Mouse (Mus musculus): Measurements from ENCODE around the gene Gm45753. TPM values are rescaled to one million over a fixed set of nuclear protein-coding genes. Genes with fewer than 3 reads are reported as not detected.

The Gm45753 gene
- polyA plus RNA-seq, 1 experiment, result not detected

DNA sequence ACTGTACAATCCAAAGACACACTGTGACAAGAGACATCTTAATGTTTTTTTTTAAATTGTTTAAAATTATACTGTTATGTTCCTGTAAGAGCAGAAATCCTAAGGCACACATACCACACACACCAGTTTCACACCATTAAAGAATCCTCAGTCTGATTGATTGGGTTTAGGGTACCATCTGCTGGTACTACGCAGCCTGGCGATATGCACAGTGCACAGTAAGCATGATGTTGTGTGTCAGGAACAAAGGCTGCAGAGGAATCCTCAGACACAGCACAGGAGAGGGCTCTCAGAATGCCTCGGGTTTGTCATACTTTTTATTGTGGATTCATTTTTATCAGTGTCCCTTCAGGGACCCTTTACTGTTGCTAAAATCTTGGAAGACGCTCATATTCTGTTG is 33.9 kb downstream of the Gm45753 start:
- DNase-seq (ENCODE audit: low spot score), result no peak

DNA sequence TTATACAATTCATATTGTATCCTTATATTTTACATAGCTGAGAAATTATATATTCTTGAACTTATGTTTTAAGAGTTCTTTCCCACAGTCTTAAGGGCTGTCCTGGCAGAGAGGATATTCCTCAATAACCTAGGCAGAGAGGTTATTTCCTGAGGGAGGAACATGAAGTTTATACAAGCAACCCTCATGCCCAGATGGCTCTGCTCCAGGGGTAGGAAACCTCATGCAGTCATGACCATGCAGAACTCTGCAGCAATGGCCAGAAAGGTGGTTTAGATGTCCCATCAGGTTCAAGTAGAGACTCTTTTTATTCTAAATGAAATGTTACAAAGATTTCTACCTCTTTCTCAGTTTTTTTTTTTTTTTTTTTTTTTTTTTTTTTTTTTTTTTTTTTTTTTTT is 39.2 kb downstream of the Gm45753 start:
- DNase-seq (ENCODE audit: low spot score), result no peak

GRCm38 (mm10) chr8:45268485-45268884 is 39.8 kb downstream of the Gm45753 start:
- no peak for DNase-seq (ENCODE audit: low spot score)

DNA sequence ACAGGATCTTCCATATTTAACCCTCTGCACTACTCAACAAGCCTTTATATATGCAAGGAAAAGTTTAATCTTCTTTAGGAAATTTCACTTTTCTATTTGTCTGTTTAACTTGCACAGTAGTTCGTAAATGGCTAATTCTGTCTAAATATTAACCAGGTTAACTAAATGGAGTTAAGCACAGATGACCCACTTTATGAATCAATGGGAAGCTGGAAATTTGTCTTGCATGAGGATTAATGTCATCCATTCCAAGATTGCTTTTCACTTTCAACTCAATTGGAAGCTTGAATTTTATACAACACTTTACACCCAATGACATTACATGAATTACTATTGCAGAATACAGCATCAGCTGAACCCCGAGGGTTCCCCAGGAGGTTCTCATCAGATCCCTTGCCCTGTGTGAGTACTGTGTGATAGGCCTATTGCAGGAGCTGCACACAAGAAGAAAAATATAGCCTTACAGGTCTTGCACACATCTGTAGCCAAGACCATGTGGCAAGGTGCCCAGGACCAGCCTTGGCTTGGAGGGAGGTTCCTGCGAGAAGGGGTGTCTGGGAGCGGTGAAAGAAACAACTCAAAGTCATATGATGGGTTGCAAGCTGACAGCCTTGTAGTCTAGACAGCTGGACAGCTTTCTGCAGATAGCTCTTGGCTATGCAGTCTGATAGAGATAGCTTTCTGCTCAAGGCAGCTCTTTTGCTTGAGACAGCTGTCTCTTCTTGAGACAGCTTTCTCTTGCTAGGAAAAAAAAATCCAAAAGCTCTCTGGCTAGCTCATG is 40.5 kb downstream of the Gm45753 start:
- DNase-seq (ENCODE audit: low spot score), result no peak

DNA sequence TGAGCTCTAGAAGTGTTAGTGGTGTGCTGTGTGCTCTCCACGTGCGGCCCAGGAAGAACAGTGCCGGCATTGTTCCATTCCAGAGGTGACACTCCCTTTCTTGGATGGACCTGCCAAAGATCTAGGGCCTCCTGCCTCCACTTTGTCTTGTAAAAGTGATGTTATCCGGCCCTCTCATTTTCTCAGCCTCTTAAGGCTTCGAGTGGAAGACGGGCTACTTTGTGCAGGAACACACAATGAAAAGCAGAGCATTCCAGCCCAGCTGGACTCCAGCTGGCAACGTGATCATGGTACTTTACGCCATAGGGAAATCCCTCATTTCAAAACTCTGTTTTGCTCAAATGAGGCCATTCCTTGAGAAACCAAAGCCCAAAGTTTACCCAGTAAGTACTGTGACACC is 41.3 kb downstream of the Gm45753 start:
- no peak for DNase-seq (ENCODE audit: low spot score)

DNA sequence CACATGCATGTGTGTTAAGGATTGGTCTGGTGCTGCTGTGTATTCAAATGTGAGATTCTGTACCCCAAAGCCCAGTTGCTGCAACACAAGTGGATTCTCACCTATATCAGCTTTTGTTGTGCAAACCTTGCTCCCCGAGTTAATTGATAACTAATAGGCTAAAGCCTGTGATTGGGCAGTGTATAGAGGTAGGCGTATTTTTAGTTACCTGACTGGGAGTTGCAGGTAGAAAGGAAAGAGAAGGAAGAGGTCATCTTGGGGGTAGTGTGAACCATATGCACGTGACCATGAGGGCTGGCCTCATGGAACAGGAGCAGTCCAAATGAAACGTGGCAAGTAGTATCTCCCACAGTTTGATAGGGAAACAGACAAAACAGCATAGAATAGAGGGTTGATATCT is 43.3 kb downstream of the Gm45753 start:
- no peak for DNase-seq (ENCODE audit: low spot score)

DNA sequence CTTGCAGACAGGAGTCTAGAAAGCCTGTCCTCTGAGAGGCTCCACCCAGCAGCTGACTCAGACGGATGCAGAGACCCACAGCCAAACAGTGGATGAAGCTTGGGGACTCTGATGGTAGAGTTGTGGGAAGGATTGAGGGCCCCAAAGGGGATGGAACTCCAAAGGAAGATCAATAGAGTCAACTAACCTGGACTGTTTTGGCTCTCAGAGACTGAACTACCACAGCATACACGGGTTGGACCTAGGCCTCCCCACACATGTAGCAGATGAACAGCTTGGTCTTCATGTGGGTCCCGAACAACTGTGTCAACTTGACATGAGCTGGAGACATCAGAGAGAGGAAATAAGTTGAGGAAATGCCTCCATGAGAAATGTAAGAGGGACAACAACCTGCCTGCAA is 45.4 kb downstream of the Gm45753 start:
- DNase-seq (ENCODE audit: low spot score), result no peak

DNA sequence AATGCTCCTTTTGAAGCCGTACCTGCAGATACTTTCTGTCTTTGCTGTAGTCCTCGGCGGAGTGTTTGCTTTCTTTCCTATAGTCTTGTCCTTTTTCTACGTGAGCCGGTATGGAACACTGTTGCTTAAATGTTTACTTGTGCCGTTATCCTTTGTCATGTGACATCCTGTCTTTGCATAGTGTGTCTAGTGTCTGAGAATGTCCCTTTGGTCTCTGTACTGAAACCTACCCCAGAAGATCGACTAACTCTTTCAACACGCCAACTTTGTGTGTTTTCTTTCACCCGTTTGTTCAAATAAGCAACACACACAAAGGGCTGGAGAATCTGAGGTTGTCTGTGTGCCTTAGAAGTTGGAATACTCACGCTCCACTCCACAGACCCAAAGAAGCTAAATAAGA is 46.3 kb downstream of the Gm45753 start, which contains the start of gene F11:
F11 (minus strand) TSS at position 112 of the 400 bp plus-strand sequence.
- DNase-seq (ENCODE audit: low spot score), result no peak

- no peak for DNase-seq (ENCODE audit: low spot score)
Observed at GRCm38 (mm10) chr8:45258421-45258820, 49.8 kb downstream of the Gm45753 start.

- DNase-seq (ENCODE audit: low spot score), result no peak
Observed at GRCm38 (mm10) chr8:45255040-45255439, 53.2 kb downstream of the Gm45753 start.

- no peak for DNase-seq (ENCODE audit: low spot score)
Observed at GRCm38 (mm10) chr8:45254194-45254842, 53.9 kb downstream of the Gm45753 start.

DNA sequence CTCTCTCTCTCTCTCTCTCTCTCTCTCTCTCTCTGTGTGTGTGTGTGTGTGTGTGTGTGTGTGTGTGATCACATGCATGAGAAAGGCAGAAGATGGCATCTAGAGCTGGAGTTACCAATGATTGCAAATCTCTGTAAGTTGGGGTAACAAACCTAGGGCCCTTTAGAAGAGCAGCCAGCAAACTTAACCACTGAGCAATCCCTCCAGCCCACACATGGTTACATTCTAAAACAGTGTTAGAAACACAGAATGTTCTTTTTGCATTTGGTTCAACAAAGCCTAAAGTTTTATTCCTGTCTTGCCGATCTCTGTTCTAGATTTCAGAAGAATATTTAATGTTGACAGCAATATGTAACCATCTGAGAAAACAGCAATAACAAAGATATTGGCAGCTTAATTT is 54.7 kb downstream of the Gm45753 start:
- no peak for DNase-seq (ENCODE audit: low spot score)

- no peak for DNase-seq (ENCODE audit: low spot score)
Observed at GRCm38 (mm10) chr8:45253111-45253510, 55.2 kb downstream of the Gm45753 start.

GRCm38 (mm10) chr8:45246307-45246706 is 62.0 kb downstream of the Gm45753 start:
- no peak for DNase-seq (ENCODE audit: low spot score)

DNA sequence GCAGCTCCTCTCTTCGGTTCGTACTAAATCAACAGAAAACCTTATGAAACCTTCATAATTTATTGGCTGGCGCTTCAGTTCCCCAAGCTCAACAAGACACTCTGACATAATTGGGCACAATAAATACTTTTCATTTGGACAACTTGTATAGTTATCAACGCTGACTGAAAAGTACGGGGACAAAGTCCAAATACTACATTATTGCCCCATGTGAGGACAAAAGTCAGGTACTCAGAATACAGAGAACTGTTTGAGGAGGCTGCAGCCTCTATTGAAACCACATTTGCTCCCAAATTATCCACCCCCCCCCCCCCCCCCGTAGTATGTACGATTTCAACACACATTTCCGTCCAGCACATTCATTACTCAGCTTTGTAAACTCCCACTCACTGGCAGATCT is 68.9 kb downstream of the Gm45753 start:
- no peak for DNase-seq (ENCODE audit: low spot score)

DNA sequence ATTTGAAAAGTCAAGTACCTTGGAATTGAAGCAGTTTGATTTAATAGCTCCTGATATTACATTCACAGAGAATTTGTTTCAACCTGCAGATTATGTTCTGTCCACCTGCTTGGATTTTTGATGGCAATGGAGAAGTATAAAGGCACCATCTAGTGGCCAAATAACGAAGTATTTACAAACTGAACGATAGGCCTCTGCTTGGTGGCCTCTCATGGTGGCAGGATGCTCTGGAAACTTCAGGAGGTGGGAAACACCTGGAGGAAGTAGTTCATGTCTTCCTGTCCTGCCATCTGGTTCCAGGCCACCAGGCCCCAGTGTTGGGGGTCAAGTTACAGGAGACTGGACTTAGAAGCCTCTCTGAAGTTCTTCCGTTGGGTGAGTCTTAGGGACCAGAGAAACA is 70.0 kb downstream of the Gm45753 start:
- no peak for DNase-seq (ENCODE audit: low spot score)

DNA sequence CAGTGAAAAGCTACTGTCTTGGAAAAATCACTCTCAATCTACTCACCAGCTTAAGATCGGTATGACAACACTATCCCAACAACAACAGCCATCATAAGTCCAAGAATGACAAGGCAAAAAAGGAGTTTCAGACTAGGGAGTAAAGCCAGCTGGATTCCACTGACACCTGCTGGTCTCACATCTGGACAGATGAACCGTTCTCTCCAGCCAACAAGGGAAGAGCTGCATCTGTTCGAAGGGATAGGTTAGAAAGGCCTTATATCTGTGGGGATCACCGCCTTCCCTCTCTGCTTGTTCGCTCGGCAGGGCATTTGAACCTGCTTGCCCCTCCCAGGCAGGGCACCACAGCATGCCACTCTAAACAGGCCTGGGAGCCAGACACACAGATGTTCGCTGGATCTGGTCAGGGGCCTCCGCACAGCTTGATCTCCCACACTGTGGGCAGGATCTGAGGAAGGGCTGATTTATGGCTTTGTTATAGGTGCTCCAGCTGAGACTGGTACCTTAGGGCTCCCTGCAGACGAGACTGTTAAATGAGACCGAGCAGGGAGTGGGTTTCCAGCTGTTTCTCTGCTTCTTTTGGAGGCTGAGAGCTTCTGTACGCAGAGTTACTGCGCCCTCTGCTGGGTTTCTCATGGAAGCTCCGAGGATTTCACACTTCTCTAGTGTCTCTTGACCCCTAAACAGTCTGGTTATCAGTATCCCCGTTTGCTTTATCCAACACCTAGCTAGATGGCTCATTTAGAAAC is 71.9 kb downstream of the Gm45753 start:
- peak; percentile 20 for DNase-seq (ENCODE audit: low spot score)

GRCm38 (mm10) chr8:45235228-45235627 is 73.0 kb downstream of the Gm45753 start:
- no peak for DNase-seq (ENCODE audit: low spot score)

- DNase-seq (ENCODE audit: low spot score), result no peak
Observed at GRCm38 (mm10) chr8:45233256-45233655, 75.0 kb downstream of the Gm45753 start.

Measured in urinary bladder, adult 2 months (tissue).